Mouse (Mus musculus) liver, adult 2 months (tissue): ENCODE measurements around the gene Sf3b4.

Source experiments
- CTCF ChIP-seq: fragments of 200-500 bp; IDR thresholded peaks from 2 replicates; pipeline ENCODE4 v1.5.1; 2011; ENCODE audit warnings: low read depth, low read length, control low read depth
- POLR2A ChIP-seq: fragments of 200-500 bp; IDR thresholded peaks from 2 replicates; pipeline ENCODE4 v1.6.1; 2011; ENCODE audit warnings: low read length, control low read depth; ENCODE audit not compliant: insufficient read depth; ENCODE audit errors: extremely low read depth

GRCm38 (mm10) chr3:96170276-96170675 lies 1.9 kb upstream of the Sf3b4 start:
- TF ChIP-seq CTCF (no peak), POLR2A (no peak)
